Mouse (Mus musculus) olfactory bulb, adult 2 months (tissue): ENCODE data around the gene March8. TPM values are rescaled to one million over a fixed set of nuclear protein-coding genes. Genes with fewer than 3 reads are reported as not detected.

Experiments used
- H3K27ac ChIP-seq: fragments of 200-500 bp; 2 replicates; pipeline ENCODE4 v1.5.1; 2012; ENCODE audit warnings: low read depth, low read length; ENCODE audit not compliant: insufficient read depth
- H3K4me1 ChIP-seq: fragments of 200-500 bp; 2 replicates; pipeline ENCODE4 v1.6.1; 2012; ENCODE audit warnings: low read length; ENCODE audit not compliant: control insufficient read depth, insufficient read depth
- H3K4me3 ChIP-seq: fragments of 200-500 bp; 2 replicates; pipeline ENCODE4 v1.5.1; 2012; ENCODE audit warnings: mild to moderate bottlenecking, low read depth, low read length, moderate library complexity; ENCODE audit not compliant: insufficient read depth
- CTCF ChIP-seq: fragments of 200-500 bp; IDR thresholded peaks from 2 replicates; pipeline ENCODE4 v1.5.1; 2012; ENCODE audit warnings: low read depth, mild to moderate bottlenecking, low read length, moderate library complexity; ENCODE audit not compliant: insufficient read depth
- POLR2A ChIP-seq: fragments of 200-500 bp; IDR thresholded peaks from 2 replicates; pipeline ENCODE4 v1.6.1; 2012; ENCODE audit warnings: mild to moderate bottlenecking, low read depth, low read length, moderate library complexity; ENCODE audit not compliant: insufficient read depth
- WGBS: fragments of 180-500 bp; shearing (Covaris S2); methylation state at CpG from one replicate; pipeline ENCODE4 v1.1.7; 2018; 5-methylcytosine and 5-hydroxymethylcytosine counted together
- polyA plus RNA-seq: library from polyadenylated mRNA; stranded (reverse); fragments of >200 nt; gene quantifications from 2 replicates; pipeline ENCODE4 v1.2.4, GENCODE M21; 2012; ENCODE audit warnings: low replicate concordance; ENCODE audit not compliant: missing spikeins, insufficient read depth, insufficient read length

The March8 gene
- polyA plus RNA-seq, 1 experiment, result not detected

GRCm38 (mm10) chr6:116411716-116412115 lies 73.9 kb downstream of the March8 start:
- no peak overlapping the region for H3K4me3 ChIP-seq
- WGBS, result 84% methylated on average over 3 of the region's 3 CpGs
- no peak overlapping the region for H3K27ac ChIP-seq
- peaks cover 11% of the 10 kb centered on the region for H3K4me1 ChIP-seq
- no peak for TF ChIP-seq POLR2A
- TF ChIP-seq CTCF, result no peak

DNA sequence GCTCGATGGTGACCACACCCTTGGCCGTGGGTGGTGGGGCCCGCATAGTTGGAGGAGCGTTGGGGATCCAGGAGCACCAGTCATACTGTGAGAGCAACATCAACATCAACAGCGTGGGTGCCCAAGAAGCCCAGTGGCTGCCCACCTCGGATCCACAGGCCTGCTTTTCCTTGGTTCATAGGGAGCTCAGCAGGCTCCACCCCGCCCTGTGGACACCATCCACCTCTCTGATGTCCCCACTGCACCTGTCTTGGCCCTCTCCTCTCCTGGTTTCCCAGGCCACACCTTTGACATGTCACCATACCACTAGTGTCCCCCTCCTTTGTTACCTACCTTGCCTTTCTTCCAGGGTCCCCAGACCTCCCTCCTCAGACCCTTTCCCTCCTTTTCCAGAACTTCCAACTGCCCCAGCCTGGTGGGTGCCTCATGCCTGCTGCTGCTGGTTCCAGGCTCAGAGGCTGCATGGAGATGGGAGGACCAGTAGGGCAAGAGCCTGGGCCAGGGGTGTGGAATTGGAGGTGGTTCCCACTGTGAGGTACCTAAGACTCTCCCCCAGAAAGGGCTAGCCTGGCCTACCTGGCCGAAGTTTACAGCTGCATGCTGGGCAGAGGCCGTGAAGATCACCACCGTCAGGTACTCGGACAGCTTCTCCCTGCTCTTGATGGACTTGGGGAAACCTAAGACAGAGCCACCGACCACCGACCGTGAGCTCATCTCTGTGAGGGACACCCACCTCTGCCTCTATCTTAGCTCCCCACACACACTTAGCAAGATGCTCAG lies 74.9 kb downstream of the March8 start:
- peaks cover 9% of the 10 kb centered on the region for H3K4me1 ChIP-seq
- WGBS, result 94% methylated on average over 14 of the region's 14 CpGs
- TF ChIP-seq CTCF (no peak), POLR2A (no peak)
- H3K27ac ChIP-seq, result no peak overlapping the region
- H3K4me3 ChIP-seq, result no peak overlapping the region

DNA sequence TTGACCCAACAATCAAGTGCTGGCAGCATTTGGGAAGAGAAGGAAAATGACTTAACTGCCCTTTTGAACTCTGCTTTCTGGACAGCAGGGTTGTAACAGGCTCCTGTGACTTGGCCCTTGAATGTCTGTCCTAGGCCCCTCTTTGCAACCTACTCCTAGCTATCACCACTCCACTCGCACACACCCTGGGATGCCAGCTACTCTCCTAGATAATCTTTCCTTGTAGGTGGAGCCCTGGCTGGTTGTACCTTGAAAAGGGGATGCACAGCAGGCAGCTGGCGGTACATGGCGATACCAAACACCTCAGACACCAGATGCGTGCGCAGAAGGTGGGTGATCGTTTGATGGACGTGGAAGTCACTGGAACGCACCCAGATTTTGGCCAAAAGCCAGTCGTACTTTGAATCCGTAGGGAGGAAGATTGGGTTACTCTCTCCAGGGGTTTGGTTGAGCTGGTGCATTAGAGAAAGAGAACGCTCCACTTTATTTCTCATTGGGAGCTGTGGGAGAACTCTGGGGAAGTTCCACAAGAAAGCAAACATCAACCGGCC lies 77.4 kb downstream of the March8 start:
- TF ChIP-seq CTCF (no peak), POLR2A (no peak)
- H3K4me3 ChIP-seq, result no peak overlapping the region
- peaks cover 4% of the 10 kb centered on the region; the same call in 1 of the 2 replicates for H3K4me1 ChIP-seq
- no peak overlapping the region for H3K27ac ChIP-seq
- 82% methylated on average over 12 of the region's 12 CpGs for WGBS

DNA sequence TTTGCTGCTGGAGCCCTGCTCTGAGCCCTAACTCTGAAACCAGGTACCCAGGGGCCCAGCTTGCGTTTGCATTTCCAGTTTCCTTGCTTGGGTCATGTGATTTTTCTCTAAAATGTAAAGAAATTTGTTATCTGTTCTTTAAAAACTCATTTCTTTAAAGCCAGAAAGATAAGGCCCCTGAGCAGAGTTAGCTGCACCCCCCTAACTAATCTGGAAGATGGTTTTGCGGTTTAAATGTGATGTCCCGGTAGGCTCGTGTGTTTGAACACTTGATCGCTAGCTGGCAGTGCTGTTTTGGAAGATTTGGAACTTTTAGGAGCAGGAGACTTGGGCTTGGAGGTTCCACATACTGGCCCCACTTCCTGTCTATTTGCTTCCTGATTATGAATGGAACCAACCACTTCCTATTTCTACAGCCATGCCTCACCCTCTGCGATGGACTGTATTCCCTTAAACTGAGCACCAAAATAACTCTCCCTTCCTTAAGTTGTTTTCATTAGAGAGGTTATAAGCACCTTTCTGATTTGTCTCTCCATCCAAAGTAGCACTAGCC lies 78.3 kb downstream of the March8 start:
- no peak for TF ChIP-seq POLR2A
- no peak for TF ChIP-seq CTCF
- 90% methylated on average over 6 of the region's 6 CpGs for WGBS
- H3K4me1 ChIP-seq, result peaks cover 6% of the 10 kb centered on the region; the same call in 1 of the 2 replicates

GRCm38 (mm10) chr6:116417518-116418315 lies 79.9 kb downstream of the March8 start:
- Histone ChIP-seq H3K27ac (no peak overlapping the region), H3K4me3 (no peak overlapping the region), H3K4me1 (peaks cover 6% of the 10 kb centered on the region; the same call in 1 of the 2 replicates)
- TF ChIP-seq CTCF (no peak), POLR2A (no peak)
- 66% methylated on average over 6 of the region's 6 CpGs for WGBS

More for the DNA sequence above, 78.3 kb downstream of the March8 start:
- Histone ChIP-seq H3K4me3 (no peak overlapping the region), H3K27ac (no peak overlapping the region)

- Histone ChIP-seq H3K27ac (no peak overlapping the region), H3K4me1 (peaks cover 6% of the 10 kb centered on the region; the same call in 1 of the 2 replicates), H3K4me3 (no peak overlapping the region)
- whole genome bisulfite sequencing, result 71% methylated on average over 1 of the region's 1 CpGs
- no peak for TF ChIP-seq POLR2A
Measured at GRCm38 (mm10) chr6:116418487-116418886, 80.7 kb downstream of the March8 start.

DNA sequence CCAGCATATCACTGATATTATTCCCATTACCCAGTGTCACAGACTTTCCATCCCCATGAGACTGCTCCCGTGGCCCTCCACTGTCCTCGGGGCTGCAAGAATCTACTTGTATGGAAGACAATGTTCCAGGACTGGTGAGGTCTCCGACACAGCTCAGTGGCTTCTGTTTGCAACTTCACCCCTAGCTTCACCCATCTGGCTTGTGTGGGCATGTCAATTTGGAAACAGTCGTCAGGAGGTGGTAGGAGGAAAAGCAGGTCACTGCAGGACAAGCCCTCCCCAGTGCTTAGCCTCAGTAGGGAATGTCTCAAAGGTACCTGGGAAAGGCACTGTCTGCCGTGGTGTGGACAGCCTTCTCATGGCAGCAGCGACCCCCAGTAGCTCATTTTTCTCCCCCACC lies 81.9 kb downstream of the March8 start:
- Histone ChIP-seq H3K4me1 (peaks cover 6% of the 10 kb centered on the region; the same call in 1 of the 2 replicates), H3K4me3 (no peak overlapping the region), H3K27ac (no peak overlapping the region)
- WGBS, result 54% methylated on average over 6 of the region's 6 CpGs
- TF ChIP-seq CTCF, result no peak
- no peak for TF ChIP-seq POLR2A

DNA sequence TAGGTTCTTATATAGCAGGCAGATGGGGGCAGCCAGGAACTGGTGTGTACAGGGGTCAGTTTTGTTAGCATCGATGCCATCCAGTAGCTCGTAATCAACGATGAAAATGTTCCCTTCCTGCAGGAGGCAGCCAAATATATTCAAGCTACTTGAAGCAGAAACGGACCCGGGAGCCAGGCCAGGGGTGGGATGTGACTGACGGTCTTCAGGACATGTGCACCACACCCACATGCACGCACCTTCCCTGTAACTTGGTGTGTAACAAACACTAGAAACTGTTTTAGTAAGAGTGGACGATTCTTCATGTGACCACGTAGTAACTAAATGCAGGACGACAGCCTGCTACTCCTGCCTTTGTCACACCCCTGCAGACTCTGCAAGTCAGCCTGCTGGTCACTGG lies 82.4 kb downstream of the March8 start:
- WGBS, result 60% methylated on average over 10 of the region's 10 CpGs
- no peak overlapping the region for H3K4me3 ChIP-seq
- peaks cover 6% of the 10 kb centered on the region; the same call in 1 of the 2 replicates for H3K4me1 ChIP-seq
- H3K27ac ChIP-seq, result no peak overlapping the region
- TF ChIP-seq CTCF, result no peak

- Histone ChIP-seq H3K4me1 (peaks cover 6% of the 10 kb centered on the region; the same call in 1 of the 2 replicates), H3K27ac (no peak overlapping the region), H3K4me3 (no peak overlapping the region)
- 90% methylated on average over 7 of the region's 7 CpGs for WGBS
- TF ChIP-seq CTCF (no peak), POLR2A (no peak)
Measured at GRCm38 (mm10) chr6:116422991-116423390, 85.2 kb downstream of the March8 start.
